Mouse (Mus musculus) small intestine, adult 2 months (tissue): ENCODE results near the gene Fuom. TPM values are rescaled to one million over a fixed set of nuclear protein-coding genes. Genes with fewer than 3 reads are reported as not detected.

Experiments
- H3K27ac ChIP-seq: fragments of 200-500 bp; 2 replicates; pipeline ENCODE4 v1.5.1; 2012; ENCODE audit warnings: low read depth, low read length, control low read depth, inconsistent platforms; ENCODE audit not compliant: insufficient read depth
- H3K27me3 ChIP-seq: fragments of 200-500 bp; 2 replicates; pipeline ENCODE4 v1.6.1; 2012; ENCODE audit warnings: mild to moderate bottlenecking, moderate library complexity, low read length, inconsistent platforms; ENCODE audit not compliant: control insufficient read depth, insufficient read depth
- H3K36me3 ChIP-seq: fragments of 200-500 bp; 2 replicates; pipeline ENCODE4 v1.6.1; 2012; ENCODE audit warnings: mild to moderate bottlenecking, low read length, control low read depth, inconsistent platforms; ENCODE audit not compliant: control insufficient read depth, insufficient read depth
- H3K4me1 ChIP-seq: fragments of 200-500 bp; 2 replicates; pipeline ENCODE4 v1.6.1; 2012; ENCODE audit warnings: low read length, inconsistent platforms, mixed read lengths; ENCODE audit not compliant: control insufficient read depth, insufficient read depth, insufficient read length
- H3K4me3 ChIP-seq: fragments of 200-500 bp; 2 replicates; pipeline ENCODE4 v1.5.1; 2012; ENCODE audit warnings: low read depth, mild to moderate bottlenecking, control low read depth, inconsistent platforms, low read length, moderate library complexity
- CTCF ChIP-seq: fragments of 200-500 bp; IDR thresholded peaks from 2 replicates; pipeline ENCODE4 v1.5.1; 2012; ENCODE audit warnings: low read depth, mild to moderate bottlenecking, control low read depth, inconsistent platforms, low read length, moderate library complexity, mixed read lengths; ENCODE audit not compliant: insufficient replicate concordance, insufficient read length; ENCODE audit errors: extremely low read depth
- POLR2A ChIP-seq: fragments of 200-500 bp; IDR thresholded peaks from 2 replicates; pipeline ENCODE4 v1.6.1; 2012; ENCODE audit warnings: low read depth, mild to moderate bottlenecking, control low read depth, inconsistent platforms, low read length, moderate library complexity
- WGBS: fragments of 180-500 bp; shearing (Covaris S2); methylation state at CpG from one replicate; pipeline ENCODE4 v1.1.7; 2018; 5-methylcytosine and 5-hydroxymethylcytosine counted together
- polyA plus RNA-seq: library from polyadenylated mRNA; depleted of rRNA; stranded (reverse); fragments of >200 nt; gene quantifications from 2 replicates; pipeline ENCODE4 v1.2.3, GENCODE M21; 2012

Fuom gene
- polyA plus RNA-seq, 1 experiment: 111 TPM

DNA sequence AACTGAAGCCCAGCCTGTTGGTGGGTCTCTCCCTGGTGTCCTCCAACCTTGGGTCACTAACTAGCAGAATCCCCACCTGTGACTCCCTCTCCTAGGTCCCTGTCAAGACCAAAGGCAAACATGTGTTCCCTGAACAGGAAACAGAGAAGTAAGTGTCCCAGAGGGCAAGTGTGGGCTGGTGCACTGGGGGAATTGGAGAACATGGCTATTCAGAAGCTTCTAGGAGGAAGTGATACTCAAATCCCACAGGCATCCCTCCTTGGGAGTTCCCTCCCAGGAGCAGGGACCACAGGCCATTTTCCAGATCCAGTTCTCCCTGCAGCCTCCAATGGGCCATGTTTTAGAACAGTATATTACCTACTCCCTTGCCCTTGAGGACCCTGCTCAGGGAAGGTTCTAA lies 6.2 kb downstream of the Fuom start:
- TF ChIP-seq CTCF: no peak
- no peak for TF ChIP-seq POLR2A
- Histone ChIP-seq H3K27ac (peak overlapping the region; percentile 74), H3K27me3 (no peaks in the 10 kb centered on the region), H3K36me3 (peaks cover 27% of the 10 kb centered on the region), H3K4me1 (peaks cover 29% of the 10 kb centered on the region), H3K4me3 (no peak overlapping the region; the same call in 1 of the 2 replicates)

DNA sequence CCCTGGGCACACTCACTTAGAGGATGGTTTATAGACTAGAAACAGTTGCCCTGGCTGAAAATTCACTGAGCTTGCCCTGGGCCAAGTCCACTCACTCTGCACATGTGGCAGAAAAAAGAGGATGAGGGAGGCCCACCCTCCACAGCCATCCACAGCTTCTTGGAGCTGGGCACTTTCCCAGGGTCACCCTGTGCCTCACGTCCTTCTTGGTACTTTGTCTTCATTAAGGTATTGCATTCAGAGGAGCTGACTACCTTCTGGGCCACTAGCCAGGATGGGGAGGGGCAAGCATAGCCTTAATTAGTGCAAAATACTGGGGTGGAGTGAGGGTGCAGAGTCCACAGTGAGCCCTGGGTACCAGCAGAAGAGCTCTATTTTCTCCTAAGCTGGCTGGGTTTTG lies 6.7 kb downstream of the Fuom start:
- Histone ChIP-seq H3K27me3 (no peaks in the 10 kb centered on the region), H3K27ac (peak overlapping the region; percentile 74), H3K4me1 (peaks cover 24% of the 10 kb centered on the region), H3K4me3 (peak overlapping the region; percentile 61), H3K36me3 (peaks cover 27% of the 10 kb centered on the region)
- TF ChIP-seq CTCF (no peak), POLR2A (no peak)
- WGBS: 0% methylated on average over 1 of the region's 1 CpGs

DNA sequence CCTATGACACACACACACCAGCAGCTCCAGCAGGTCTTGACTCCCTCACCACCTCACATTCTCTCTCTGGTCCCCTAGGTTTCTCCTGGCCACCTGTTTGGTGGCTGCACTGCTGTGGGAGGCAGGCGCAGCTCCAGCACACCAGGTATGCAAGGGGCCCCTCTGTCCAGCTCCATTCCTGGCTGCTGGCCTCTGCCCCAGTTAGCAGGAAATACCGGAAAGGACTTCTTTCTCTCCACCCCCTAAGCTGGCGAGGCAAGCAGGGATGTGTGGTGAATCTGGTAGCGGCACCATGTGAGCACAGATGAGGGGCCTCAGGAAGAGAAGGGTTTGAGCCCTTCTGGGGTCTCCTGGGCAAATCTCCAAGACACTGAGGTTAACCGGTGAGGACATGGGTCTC lies 7.3 kb downstream of the Fuom start:
- peaks cover 27% of the 10 kb centered on the region for H3K36me3 ChIP-seq
- H3K4me3 ChIP-seq: peak overlapping the region; percentile 61
- 24% methylated on average over 5 of the region's 5 CpGs for WGBS
- TF ChIP-seq CTCF (no peak), POLR2A (0 out of 2 replicates have a peak, but pooled peaks have one; percentile 15)
- peaks cover 25% of the 10 kb centered on the region for H3K4me1 ChIP-seq
- no peaks in the 10 kb centered on the region for H3K27me3 ChIP-seq
- H3K27ac ChIP-seq: peak overlapping the region; percentile 74

DNA sequence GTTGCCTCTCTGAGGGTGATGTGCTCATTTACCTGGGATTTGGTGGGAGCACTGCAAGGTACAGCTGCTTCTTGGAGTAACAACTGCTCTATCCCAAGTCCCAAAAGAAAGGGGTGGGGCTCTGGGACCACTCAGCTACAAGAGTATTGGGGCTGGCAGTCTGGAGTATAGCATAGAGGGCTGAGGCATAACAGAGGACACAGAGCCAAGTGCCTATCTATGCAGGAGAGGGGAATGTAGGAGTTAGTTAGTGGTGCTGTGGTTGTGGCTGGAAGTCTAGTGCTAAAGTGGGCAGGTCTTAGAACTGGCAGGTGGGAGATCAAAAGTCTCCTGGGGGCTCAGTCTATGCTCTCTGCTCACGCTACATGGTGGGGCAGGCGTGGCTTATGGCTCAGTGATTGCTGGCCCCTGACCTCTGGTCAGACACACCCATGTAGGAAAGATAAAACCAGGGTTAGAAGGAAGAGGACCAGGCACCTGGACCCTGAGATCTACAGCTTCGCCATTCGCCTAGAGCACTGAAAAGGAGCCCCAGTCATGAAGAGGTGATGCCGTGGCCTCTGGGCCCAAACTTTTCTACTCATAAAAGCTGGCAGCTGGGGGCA lies 9.2 kb downstream of the Fuom start, which contains the start of gene Prap1:
Gene Prap1 (plus strand): TSS at position 472 of the 605 bp plus-strand sequence.
- Histone ChIP-seq H3K4me1 (peaks cover 26% of the 10 kb centered on the region), H3K36me3 (peaks cover 21% of the 10 kb centered on the region), H3K27me3 (no peaks in the 10 kb centered on the region), H3K27ac (peak within 1 kb of the TSS; percentile 91), H3K4me3 (peak within 1 kb of the TSS; percentile 66)
- TF ChIP-seq POLR2A (peak; percentile 89; the same call in 1 of the 2 replicates), CTCF (no peak)
- 27% methylated on average over 5 of the region's 5 CpGs for WGBS

DNA sequence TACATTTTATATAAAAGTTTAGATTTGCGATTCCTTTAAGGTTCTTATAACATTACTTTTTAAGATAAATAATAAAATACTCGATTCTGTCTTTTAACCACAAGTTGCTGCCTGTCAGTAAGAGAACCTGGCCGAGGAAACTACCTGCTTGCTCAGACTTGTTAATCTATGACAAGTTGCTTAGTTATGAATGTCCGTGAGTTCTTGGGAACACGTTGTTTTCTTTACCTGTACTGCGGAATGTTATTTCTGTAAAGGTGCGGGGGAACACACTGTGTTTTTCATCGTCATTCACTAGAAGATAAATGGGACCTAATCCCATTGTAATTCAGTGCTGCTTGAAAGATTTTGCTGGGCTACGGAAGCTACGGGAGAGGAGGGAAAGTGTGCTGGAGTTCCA lies 11.6 kb downstream of the Fuom start:
- no peaks in the 10 kb centered on the region; the same call in 1 of the 2 replicates for H3K36me3 ChIP-seq
- H3K27ac ChIP-seq: peak overlapping the region; percentile 54; the same call in 1 of the 2 replicates
- no peaks in the 10 kb centered on the region for H3K27me3 ChIP-seq
- peaks cover 16% of the 10 kb centered on the region for H3K4me1 ChIP-seq
- 36% methylated on average over 10 of the region's 10 CpGs for WGBS
- H3K4me3 ChIP-seq: no peak overlapping the region
- TF ChIP-seq CTCF (no peak), POLR2A (no peak)

DNA sequence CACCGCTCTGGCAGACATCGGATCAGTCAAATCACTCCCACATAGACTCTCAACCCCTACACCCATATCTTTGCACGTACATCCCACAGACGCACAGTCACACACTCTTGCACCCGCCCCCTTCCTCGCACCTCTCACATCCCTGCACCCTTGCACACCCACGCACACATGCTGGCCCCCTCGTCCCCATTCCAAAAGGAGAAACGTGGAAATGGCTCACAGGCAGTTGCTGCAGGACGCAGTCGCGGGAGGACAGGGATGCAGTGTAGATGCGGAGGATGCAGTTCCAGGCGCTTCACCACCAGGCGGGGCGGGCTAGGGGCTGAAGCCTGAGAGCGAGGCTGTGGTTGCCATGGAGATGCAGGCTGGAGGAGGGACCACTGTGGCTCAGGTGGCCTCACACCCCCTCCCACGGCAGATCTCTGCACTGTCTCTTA lies 20.0 kb downstream of the Fuom start, which contains the start of gene Caly:
Gene Caly (minus strand): TSS at position 307 of the 437 bp plus-strand sequence.
- TF ChIP-seq CTCF (no peak), POLR2A (no peak)
- H3K27ac ChIP-seq: no peak within 1 kb of the TSS
- no peaks in the 10 kb centered on the region for H3K36me3 ChIP-seq
- H3K4me3 ChIP-seq: no peak within 1 kb of the TSS
- peaks cover 20% of the 10 kb centered on the region; the same call in 1 of the 2 replicates for H3K27me3 ChIP-seq
- peaks cover 4% of the 10 kb centered on the region for H3K4me1 ChIP-seq
- WGBS: 7% methylated on average over 18 of the region's 18 CpGs

DNA sequence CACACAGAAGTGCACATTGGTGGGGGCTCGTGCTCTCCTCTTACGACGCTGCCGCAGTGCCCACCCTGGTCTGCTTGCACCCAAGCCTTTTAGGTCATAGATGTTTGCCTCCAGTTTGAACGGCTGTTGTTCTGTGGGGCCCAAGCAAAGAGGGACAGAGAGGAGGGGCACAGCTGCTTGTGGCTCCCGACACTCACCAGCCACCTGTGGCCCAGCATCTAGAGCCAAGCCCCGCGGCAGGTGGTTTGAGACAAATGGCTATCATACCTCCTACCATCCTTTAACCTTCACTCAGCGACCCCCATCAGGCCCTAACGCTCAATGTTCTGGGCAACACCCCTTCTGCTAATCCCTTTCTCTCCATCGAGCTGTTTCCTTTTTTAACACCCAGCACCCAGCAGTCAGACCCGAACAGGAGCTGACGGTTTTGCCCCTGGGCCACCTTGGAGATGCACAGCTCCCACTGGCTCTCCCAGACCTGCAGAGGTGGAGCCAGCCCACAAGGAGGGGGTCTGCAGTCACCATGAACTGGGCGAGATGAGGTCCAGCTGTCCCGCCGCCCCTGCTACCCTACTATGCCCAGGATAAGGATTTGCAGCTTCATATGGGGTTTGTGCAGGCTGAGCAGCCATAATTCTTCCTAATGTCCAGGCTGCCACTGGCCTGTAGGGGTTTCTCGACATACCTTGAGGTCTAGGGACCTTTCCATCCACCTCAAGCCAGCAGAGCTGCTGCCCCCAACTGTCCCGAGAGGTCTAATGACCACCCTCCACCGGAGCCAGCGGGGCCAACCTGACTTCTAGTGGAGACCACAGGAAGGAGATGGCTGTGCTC lies 20.6 kb downstream of the Fuom start:
- Histone ChIP-seq H3K4me1 (peaks cover 4% of the 10 kb centered on the region), H3K27ac (no peak overlapping the region), H3K36me3 (no peaks in the 10 kb centered on the region), H3K4me3 (no peak overlapping the region), H3K27me3 (peaks cover 20% of the 10 kb centered on the region; the same call in 1 of the 2 replicates)
- TF ChIP-seq CTCF (no peak), POLR2A (no peak)
- WGBS: 34% methylated on average over 20 of the region's 20 CpGs
